Mouse (Mus musculus): ENCODE measurements around the gene Kcnq1.

DNA sequence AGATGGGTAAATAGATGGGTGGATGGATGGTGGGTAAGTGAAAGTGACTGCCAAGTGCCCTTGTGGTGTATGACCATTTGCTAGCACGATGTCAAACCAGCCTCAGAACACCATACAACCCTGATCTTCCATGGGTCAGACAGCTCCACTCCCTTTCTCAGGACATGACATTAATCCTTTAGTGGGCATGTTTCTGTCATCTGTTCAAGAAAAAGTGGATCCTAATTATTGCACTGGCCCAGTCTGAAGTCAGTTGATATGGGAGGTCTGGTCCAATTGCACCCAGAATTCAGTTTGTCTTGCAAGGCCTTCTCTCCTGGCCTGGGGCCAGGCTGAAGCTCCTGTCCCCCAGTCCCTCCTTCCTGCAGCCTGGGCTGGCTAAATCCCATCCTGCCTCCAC lies 332.8 kb downstream of the Kcnq1 start:
- no peak for TF ChIP-seq POLR2A (IDR thresholded peaks at IDR 0.05; ENCODE audit: low read depth, low read length)
- no peak for TF ChIP-seq CTCF (IDR thresholded peaks at IDR 0.05; ENCODE audit: extremely low read depth, insufficient read length, insufficient replicate concordance, low read depth, low read length)
